Mouse (Mus musculus): Measurements from ENCODE around the gene Actr3b. TPM values are rescaled to one million over a fixed set of nuclear protein-coding genes. Genes with fewer than 3 reads are reported as not detected.
"Not testable (repeated sequence)": the region's sequence is repeated elsewhere in the genome, so short reads cannot be mapped to it uniquely, and the experiment has no call there.

The Actr3b gene
- total RNA-seq (2021) = 100 to 1,000 TPM; 131 to 132 TPM

DNA sequence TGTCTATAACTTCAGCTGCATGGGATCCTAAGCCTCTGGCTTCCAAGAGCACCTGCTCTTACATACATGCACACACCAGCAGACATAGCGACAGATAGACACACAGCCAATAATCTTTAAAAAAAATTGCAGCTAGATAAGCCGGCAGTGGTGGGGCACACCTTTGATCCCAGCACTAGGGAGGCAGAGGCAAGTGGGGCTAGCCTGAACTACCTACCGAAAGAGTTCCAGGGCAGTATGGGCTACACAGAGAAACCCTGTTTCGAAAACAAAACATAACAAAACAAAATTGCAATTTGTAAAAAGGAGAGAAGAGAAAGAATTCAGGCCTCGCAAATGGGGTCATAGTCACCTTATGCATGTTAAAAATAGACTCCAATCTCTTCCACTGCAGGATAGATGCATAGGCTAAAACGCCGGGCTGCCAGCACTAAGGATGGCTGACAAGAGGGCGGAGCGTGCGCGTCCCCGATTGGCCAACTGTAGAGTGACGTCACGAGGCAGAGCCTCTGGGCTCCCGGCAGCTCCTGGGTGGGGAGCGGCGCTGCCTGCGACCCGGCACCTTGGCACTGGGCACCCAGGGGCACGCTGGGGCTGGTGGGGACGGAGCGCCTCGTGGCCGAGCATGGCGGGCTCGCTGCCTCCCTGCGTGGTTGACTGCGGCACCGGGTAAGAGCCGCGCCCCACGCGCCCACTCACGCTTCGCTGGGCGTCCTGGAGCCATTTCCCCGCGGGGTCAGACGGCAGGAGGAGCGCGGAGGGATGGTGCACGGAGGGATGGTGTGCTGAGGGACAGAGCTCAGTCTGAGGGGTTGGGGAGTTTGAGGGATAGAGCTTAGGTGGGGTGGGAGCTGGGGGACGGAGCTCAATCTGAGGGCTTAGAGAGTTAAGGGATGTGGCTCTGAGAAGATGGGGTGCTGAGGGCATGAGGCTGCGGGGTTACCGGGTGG is at the start of gene Actr3b:
Gene Actr3b (plus strand): TSS at position 538 of the 950 bp plus-strand sequence.
- DNase-seq (ENCODE audit: low spot score in 2 of 2) = peak; percentile 92 to 96
- intact Hi-C loops (cut with DNase I) = loop anchor here (2.0 to 5.0 kb wide), 3 partner anchors 15 to 261 kb away; partner anchors contain the start of gene Kmt2c

DNA sequence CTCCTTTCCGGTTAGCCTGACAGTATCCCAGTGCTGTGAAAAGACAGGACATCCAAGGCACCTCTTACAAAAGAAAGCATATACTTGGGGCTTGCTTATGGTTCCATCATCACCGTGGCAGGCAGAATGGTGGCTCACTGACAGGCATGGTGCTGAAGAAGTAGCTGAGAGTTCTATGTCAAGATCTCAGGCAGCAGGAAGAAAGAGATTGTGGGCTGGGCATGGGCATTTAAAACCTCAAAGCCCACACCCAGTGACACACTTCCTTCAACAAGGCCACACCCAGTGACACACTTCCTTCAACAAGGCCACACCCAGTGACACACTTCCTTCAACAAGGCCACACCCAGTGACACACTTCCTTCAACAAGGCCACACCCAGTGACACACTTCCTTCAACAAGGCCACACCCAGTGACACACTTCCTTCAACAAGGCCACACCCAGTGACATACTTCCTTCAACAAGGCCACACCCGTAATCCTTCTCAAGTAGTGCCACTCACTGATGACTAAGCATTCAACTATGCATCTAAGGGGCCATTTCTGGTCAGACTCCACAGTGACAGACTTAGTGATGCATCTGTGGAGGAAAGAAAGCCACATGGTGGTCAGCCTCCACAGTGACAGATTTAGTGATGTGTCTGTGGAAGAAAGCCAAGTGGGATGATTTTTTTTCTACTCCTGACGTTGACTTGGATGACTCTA is 46.6 kb upstream of the Actr3b start:
- DNase-seq (ENCODE audit: low spot score in 2 of 2); intact Hi-C loops (cut with DNase I): not testable (repeated sequence)

DNA sequence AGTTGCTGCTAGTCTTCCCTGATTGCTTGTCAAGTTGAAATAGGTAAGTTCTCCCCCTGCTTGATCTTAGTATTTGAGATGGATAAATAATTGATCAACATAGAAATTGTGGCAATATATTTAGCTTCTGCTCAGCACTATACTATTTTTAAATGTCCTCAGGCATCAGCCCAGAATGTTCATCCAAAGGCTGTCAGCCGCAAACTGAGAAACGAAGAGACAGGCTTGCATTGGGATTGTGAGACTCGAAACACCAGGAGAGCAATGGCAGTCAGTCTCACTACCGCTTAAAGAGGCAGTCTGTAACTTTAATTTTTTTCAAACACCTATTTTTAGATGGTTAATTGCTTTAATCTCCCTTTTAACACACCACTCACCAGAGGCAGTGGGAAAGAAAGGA is 40.4 kb upstream of the Actr3b start:
- peak in 1 of 2 experiments; percentile 46 for DNase-seq (ENCODE audit: low spot score in 2 of 2)
- intact Hi-C loops (cut with DNase I) = no loop called here

DNA sequence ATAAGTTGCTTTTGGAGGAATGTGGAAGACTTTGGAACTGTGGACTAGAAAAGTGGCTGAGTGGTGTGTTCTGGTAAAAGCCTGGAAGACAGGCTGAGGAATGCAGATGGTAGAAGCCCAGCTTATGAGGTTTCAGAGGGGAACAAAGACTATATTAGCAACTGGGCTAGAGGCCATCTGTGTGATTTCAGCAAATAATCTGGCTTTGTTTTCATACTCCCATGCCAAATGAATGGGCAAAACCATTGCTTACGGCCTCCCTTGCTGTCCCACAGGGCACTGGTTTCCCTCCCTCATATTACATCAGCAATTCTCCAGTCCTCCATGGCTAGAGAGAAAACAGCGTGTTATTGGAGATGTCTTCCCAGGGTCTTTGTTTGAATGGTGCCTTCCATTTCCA is 36.8 kb upstream of the Actr3b start:
- DNase-seq (ENCODE audit: low spot score in 2 of 2) = peak in 1 of 2 experiments; percentile 3
- intact Hi-C loops (cut with DNase I) = no loop called here

DNA sequence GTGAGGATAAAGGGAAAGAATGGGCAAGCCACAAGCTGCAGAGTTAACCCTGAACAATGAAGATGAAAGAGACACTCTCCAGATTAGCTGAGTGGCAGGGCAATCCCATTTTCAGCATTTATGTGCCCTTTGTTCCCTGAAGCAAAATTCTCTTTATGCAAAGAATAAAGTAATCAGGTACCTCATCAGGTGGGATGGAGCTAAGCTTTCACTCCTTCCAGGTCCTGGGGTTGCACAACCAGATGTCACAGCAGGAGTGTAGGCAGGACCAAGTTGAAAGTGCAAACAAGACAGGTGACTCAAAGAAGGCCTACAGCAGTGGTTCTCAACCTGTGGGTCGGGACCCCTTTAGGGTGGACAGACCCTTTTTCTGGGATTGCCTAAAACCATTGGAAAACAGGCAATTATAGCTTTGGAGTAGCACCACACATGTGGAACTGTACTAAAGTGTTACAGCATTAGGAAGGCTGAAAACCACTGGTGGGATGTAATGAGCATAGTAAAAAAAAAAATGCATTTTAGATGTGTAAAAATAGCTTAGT is 35.6 kb upstream of the Actr3b start:
- DNase-seq (ENCODE audit: low spot score in 2 of 2) = no peak
- intact Hi-C loops (cut with DNase I) = no loop called here

DNA sequence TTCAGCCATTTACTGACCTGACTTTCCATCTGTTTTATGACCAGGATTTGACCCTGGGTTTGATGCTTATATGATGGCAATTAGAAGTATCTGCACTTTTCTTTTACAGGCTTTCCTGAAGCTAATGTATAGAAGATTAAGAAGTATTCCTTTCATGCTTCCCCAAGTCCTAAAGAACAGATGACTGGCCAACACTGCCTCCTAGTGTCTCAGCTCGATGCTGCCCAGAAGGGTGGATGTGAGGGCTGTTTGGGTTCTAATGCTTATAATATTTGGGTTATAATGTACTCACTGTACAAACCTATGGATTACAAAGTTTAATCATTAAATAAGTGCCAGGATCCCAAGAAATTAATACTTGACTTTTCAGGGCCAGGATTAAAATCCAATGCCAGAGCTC is 25.5 kb upstream of the Actr3b start:
- intact Hi-C loops (cut with DNase I) = loop anchor here (2.0 to 5.0 kb wide), 2 partner anchors 297 to 314 kb away; no protein-coding TSS in a partner anchor
- peak in 1 of 2 experiments; percentile 53 for DNase-seq (ENCODE audit: low spot score in 2 of 2)

DNA sequence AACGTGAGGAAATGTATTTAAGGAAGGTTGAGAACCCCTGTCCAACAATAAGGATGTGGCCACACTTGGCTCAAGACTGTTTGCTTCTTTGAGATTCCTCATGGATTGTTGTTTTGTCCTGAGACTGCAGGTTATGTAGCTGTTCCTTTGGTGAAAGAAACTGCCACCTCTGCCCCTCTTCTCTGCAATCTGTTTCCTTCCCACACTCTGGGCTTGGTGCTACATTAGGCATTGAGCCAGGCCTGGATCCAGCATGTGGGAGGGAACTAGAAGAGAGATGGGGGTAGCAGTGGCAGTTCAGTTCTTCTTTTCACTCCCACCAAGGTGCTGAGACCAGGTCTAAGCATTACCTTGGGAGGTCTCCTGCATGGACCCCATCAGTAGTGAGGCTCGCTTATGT is 23.9 kb upstream of the Actr3b start:
- DNase-seq (ENCODE audit: low spot score in 2 of 2) = peak in 1 of 2 experiments; percentile 87
- intact Hi-C loops (cut with DNase I) = loop anchor here (1.0 to 2.0 kb wide), 2 partner anchors 38 to 315 kb away; no protein-coding TSS in a partner anchor

DNA sequence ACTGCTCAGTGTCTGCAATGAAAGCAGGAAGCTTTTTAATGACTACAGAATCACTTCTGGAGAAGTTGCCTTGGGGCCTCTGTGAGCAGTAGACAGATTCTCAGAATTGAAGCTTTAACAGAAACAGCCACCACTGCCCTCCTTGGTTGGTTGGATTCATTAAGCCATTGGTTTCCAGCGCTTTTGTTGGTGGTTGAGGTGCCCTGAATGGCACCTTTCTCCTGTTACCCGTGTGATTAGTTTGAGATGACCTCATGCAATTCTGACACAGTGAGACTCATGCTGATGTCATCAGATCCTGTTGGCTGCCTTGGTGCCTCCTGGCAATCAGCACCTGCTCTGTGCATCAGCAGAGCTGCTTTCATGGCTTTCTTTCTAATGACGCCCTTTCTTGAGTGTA is 21.3 kb upstream of the Actr3b start:
- intact Hi-C loops (cut with DNase I) = no loop called here
- no peak for DNase-seq (ENCODE audit: low spot score in 2 of 2)

DNA sequence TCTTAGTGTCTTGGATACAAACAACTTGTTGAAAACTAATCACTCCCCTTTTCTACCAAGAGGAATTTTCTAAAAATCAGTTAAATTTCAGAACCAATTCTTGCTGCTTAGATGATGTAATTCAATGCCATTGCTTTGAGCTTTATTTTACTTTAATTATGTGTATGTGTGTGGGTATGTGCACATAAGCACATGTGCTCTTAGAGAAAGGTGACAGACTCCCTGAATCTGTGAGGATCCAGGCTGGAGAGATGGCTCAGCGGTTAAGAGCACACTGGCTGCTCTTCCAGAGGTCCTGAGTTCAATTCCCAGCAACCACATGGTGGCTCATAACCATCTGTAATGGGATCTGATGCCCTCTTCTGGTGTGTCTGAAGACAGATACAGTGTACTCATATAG is 20.9 kb upstream of the Actr3b start:
- DNase-seq (ENCODE audit: low spot score in 2 of 2); intact Hi-C loops (cut with DNase I): not testable (repeated sequence)

DNA sequence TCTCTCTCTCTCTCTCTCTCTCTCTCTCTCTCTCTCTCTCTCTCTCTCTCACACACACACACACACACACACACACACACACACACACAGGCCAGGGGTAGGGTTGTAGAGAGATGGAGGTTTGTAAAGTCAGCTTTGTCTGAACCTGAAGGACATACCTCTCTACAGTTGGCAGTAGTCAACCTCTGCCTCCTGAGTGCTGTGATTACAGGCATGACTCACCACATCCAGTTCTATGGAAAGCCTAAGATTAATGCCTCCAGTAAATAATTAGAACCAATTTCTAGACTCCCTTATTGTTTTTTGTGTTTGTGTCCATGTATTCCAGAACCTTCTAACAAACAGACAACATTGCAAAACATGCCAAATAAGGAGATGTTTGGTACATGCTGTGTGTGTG is 11.9 kb upstream of the Actr3b start:
- DNase-seq (ENCODE audit: low spot score in 2 of 2) = no peak
- intact Hi-C loops (cut with DNase I) = no loop called here

DNA sequence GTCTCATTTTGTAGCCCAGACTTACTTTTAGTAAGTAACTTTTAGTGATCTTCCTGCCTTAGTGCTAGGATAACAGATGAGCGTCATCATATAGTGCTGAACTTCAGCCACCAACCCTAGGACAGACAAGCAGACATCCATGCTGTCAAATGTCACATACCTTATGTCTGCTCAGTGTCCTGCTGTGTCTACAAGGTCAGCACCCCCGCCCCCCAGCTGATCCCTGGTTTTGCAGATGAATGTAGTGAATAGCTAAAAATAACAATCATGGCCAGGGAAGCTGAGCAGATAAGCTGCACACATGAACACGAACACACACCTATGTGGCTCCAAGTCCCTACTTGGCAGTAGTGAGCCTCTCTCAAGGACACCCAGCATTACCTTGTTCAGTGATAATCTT is 11.2 kb upstream of the Actr3b start:
- intact Hi-C loops (cut with DNase I) = no loop called here
- no peak for DNase-seq (ENCODE audit: low spot score in 2 of 2)

DNA sequence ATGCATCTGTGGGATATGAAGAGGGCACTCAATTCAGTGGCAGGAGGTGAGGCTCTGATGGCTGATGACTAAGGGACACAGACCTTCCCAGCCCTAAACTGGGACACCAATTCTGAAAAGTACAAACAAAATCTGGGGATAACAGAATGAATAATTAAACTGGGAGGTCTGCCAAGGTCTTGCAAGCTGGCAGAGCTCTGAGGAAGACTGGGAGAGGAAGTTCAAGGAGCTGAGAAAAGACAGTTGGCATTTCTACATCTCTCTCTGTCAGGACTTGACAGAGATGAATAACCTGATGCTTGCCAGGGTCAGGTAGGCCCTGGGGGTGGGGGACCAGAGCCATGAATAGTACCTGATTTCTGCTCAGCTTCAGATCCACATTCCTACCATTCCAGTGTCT is 8.2 kb upstream of the Actr3b start:
- intact Hi-C loops (cut with DNase I) = loop anchor here (5.0 kb wide), 1 partner anchor 139 kb away; no protein-coding TSS in a partner anchor
- peak in 1 of 2 experiments; percentile 21 for DNase-seq (ENCODE audit: low spot score in 2 of 2)

DNA sequence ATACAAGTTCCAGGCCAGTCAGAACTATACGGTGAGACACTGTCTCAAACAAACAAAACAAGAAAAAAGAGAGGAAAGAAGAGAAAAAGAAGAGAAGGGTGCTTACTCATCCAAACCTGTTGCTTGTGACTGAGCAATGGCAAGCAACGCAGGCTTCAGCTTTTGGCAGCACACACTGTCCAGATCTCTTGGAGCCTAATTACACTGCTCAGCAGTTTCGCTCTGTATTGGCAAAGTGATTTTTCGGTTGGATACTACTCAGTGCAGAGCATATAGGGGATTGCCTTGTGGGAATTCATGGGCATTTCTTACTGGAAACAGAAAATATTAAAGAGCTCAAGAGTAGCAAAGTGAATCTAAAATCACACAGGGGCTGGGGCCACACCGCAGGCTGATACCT is 6.9 kb upstream of the Actr3b start:
- intact Hi-C loops (cut with DNase I) = loop anchor here (5.0 kb wide), 1 partner anchor 141 kb away; no protein-coding TSS in a partner anchor
- DNase-seq (ENCODE audit: low spot score in 2 of 2) = peak in 1 of 2 experiments; percentile 40

DNA sequence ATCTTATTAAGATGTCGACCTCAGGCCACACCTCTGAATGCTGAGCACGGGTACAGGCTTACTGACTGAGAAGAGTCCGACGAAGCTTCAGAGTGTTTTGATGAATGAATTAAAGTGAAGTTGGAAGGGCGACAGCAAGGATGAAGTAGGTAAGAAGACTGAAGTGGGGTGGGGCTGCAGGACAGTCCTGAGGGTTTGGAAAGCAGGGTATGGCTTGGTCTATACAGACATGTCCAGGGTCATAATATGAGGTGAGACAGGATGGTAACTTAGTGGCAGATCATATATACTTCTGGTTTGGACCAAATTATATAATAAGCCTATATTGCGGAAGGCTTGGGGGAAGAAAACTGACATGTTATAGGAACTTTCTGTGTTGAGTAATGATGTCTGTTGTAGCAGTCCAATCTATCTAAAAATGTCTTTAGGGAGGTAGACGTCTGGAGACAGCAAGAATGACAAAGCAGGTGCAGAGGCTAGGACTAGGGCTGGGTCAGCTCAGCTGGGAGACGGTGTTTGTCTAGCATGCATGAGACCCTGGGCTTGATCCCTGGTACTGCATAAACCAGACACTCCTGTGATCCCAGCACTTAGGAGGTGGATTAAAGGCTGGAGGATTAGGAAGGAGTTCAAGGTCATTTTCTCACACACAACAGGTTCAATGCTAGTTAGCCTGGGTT is 6.1 kb upstream of the Actr3b start:
- no peak for DNase-seq (ENCODE audit: low spot score in 2 of 2)
- intact Hi-C loops (cut with DNase I) = loop anchor here (5.0 kb wide), 1 partner anchor 141 kb away; no protein-coding TSS in a partner anchor

DNA sequence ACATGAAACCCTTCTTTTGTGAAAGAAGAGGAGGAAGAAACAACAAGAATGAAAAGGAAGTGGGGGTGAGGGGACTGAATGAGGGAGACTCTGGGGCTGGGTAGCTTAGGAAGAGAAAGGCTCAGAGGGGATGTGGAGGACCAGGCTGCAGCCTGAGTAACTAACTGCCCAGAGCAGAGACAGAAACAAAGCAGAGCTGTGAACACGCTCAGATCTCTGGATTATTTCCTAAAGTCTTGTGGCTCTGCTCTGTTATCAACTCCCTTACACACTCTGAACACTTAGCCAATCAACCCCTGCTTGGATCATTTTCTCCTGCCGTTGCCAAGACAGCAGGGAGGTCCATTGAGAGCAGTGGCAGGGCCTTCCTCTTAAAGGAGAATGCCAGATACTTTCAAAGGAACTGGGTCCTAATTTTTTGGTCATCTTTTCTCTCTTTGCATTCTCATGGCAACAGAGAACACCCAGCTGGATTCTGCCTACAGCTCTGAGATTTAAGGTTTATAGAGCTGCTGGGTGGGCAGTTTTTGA is 5.5 kb upstream of the Actr3b start:
- peak in 1 of 2 experiments; percentile 71 for DNase-seq (ENCODE audit: low spot score in 2 of 2)
- intact Hi-C loops (cut with DNase I) = loop anchor here (5.0 kb wide), 1 partner anchor 142 kb away; no protein-coding TSS in a partner anchor

DNA sequence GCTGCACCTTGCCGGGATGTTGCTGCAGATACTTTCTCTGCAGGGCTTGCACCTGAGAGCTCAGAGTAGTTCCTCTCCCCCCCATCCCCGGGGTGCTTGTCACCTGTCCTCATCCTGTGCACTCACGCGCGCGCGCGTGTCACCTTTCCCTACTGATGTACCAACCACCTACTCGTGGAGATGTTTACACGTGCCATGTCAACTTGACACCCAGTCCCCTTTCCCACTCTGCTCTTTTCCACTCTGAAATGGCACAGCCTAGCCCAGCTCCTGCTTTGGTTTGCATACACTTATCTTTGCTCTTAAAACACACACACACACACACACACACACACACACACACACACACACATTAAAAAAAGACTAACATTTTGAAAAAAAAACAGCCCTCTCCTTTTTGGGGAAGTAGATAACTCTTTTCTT is 624 bp downstream of the Actr3b start:
- DNase-seq (ENCODE audit: low spot score in 2 of 2) = peak; percentile 39 to 55
- intact Hi-C loops (cut with DNase I) = loop anchor here (2.0 to 5.0 kb wide), 3 partner anchors 14 to 262 kb away; partner anchors contain the start of gene Kmt2c

DNA sequence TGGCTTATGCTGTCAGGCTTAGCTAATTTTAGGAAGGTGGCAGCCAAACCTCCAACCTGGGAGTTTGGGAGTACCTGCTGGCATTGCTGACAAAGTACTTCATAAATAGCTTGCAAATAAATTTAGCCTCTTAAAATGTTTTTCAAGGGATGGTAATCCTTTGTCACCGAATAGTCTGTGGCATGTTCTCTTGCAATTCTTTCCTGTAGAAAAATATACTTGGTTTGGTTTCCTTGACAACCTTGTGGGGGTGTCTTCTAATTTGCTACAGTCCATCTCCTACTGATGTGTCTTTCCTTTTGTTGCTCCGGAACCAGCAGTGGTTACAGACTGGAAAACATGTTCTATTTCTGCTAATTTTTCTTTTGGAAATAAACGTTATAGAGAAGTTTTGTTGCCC is 1.1 kb downstream of the Actr3b start:
- intact Hi-C loops (cut with DNase I) = loop anchor here (2.0 to 5.0 kb wide), 3 partner anchors 14 to 262 kb away; partner anchors contain the start of gene Kmt2c
- DNase-seq (ENCODE audit: low spot score in 2 of 2) = peak in 1 of 2 experiments; percentile 74

DNA sequence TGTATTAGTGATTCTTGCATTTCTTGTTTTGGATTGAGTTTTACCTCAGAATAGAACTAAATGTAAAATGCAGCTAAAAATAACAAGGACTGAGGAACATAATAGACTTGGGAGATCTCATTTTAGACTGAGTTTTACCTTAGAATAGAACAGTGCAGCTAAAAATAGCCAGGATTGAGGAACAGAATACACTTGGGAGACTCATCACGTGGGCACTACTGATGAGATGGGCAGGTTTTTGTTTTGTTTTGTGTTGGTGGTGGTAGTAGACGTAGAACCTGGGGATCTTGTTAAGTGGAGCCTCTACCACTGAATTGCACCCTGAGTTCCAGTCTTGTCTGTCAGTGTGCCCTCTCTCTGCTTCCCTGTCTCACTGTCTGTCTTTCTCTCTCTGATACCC is 2.1 kb downstream of the Actr3b start:
- intact Hi-C loops (cut with DNase I) = loop anchor here (2.0 to 5.0 kb wide), 3 partner anchors 13 to 263 kb away; partner anchors contain the start of gene Kmt2c
- peak in 1 of 2 experiments; percentile 14 for DNase-seq (ENCODE audit: low spot score in 2 of 2)

DNA sequence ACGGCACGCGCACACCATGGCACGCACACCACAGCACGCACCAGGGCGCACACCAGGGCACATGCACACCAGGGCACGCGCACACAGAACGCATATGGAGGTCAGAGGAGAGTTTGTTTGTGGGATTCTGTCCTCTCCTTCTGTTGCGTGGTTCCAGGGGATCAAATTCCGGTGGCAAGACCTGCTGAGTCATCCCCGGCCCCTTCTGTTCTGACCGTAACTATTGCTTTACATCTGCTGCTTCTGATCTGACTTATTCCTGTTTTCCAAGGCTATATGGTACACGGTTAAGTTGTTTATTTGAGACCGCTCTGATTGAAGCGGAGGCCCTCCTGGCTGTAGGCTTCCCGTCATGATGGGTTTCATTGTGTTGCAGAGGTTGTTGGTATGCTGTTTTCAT is 9.2 kb downstream of the Actr3b start:
- intact Hi-C loops (cut with DNase I) = no loop called here
- DNase-seq (ENCODE audit: low spot score in 2 of 2) = no peak
